Mouse (Mus musculus) v-Abl transformed pro-B cells (cell line): Measurements from ENCODE around the gene Nfkbib.

ENCODE experiments used
- in situ Hi-C, 2 experiments: fragments of 400-800 bp; cut with MboI; formaldehyde crosslinking; loops; one replicate each; pipeline ENCODE4 v1.15.1; 2025; ENCODE audit not compliant: unreplicated experiment in 2 of 2

Gene Nfkbib

DNA sequence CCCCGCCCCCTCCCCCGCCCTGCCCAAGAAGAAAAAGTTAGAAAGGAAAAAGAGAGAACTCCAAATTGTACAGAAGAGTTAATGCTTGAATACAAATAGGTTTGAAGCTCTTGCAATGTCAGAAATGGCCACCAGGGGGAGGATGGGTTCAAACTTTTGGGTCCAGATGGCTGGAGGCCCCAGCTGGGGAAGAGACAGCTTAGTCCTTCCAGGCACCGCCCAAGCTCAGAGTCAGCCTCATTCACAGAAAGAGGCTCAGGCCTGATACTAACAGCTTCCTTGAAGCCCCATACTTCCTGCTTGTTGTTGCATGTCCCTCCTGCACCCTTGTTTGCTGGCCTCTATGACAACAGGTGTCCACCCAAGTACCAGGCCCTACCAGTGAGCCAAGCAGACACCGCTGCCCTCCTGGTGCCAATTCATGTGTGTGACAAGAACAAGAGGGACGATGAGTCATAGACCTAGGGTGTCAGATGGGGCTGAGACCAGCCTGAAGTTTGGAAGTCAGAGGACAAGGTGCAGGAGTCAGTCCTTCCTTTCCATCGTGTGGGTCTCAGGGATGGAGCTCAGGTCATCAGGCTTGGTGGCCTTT is 12.9 kb upstream of the Nfkbib start:
- in situ Hi-C loops: loop anchor here in 1 of 2 experiments (10.0 kb wide), 1 partner anchor 255 kb away; no protein-coding TSS in a partner anchor

DNA sequence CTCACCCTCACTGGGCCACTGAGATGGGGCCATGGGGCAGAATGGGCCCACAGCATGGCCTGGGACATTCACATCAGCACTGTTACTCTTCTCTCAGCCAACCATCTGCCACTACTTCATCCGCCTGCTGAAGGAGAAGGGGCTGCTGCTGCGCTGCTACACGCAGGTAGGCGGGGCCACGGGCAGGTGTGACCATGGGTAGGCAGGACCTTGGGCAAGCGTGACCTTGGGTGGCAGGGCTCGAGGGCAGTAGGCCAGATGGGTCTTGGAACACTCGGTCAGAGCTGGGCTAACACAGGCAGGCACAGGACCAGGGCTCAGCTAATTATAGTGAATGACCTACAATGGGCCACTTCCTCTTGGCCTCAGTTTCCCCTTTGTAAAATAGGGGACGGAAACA is 11.5 kb upstream of the Nfkbib start:
- in situ Hi-C loops: no loop called here

DNA sequence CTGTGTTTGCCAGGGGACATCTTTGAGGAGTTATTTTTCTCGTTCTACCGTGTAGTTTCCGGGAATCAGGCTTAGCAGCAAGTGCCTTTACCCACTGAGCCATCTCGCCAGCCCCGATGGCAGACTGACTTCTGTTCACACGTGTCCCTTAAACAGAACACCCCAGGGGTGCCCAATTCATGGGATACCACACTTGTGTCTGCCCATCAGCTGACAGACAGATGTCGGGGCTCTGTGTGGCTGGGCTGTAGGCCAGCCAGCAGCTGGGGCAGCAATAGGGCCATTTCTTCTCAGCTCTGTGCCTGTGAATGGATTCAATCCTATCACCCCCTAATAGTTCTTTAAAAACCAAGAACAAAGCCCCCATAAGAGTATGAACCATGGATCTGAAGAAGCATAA is 7.8 kb upstream of the Nfkbib start:
- in situ Hi-C loops: no loop called here

DNA sequence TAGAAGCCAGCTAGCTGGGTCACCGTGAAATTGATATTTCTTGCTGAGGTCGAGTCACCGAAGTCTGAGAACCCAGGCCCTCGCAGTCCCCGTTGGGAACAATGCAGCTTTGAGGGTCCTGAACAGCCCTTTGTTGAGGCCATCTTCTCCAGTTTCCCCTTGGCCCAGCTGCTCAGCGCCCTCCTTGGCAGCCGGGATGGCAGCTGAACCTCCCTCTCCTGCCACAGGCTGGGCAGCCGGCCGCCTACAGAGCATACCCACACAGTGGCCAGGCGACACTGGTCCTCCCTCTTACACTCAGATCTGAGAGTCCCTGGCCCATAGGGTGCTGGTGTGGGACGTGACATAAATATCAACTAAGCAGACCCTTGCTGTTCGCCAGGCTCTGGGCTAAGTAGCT is 6.9 kb upstream of the Nfkbib start:
- in situ Hi-C loops: loop anchor here in 1 of 2 experiments (25.0 kb wide), 1 partner anchor 538 kb away; the partner anchor contains the start of gene Dpf1

DNA sequence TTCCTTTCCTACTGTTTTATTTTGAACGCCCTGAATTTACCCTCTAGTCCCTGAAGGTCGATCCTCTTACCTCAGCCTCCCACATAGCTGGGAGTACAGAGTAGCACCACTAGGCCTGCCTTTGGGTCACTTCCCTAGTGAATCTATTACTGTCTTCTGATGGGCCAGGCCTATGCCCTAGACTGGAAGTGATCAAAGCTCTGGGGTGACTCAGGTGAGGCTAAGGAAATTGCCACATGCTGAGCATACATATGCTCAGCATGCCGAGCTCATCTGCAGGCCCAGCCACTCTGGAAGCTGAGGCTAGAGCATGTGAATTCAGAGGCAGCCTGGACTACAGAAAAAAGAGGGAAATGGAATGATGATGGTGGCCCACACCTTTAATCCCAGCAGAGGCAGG is 5.9 kb upstream of the Nfkbib start:
- in situ Hi-C loops: loop anchor here in 1 of 2 experiments (25.0 kb wide), 1 partner anchor 539 kb away; the partner anchor contains the start of gene Dpf1

DNA sequence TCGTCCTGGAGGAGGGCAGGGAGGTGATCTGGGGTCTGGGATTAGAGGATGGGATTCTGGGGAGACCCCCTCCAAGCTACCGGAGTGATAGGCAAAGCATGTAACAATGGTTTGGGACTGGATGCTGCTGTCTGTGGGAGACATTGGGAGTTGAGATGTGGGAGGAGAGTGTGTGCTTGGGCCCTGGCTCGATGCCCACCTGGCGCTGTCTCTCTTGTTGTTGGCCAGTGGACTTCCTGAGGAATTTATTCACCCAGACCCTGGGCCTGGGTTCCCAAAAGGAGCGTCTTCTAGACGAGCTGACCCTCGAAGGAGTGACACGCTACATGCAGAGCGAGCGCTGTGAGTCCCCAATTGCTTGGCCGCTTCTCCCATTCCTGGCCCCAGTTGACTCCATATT is 4.6 kb upstream of the Nfkbib start:
- in situ Hi-C loops: loop anchor here in 1 of 2 experiments (25.0 kb wide), 1 partner anchor 540 kb away; the partner anchor contains the start of gene Dpf1

DNA sequence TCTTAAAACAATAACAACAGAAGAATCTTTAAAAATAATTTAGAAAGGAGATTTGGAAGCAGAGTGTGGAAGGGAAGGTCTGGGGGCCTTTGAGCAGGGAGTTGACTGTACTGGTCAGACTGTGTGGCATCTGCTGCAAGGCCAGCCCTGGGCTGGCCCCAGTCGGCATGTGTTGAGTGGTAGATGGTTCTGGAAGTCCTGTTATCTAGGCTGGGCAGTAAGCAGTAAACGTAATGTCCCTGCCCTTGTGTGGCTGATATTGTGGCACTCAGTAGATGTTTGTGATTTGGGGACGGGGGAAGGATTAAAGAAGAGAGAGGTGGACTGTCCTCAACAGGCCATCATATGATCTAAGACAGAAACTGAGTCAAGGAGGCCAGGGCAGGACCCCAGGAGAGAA is 3.0 kb upstream of the Nfkbib start:
- in situ Hi-C loops: loop anchor here in 1 of 2 experiments (25.0 kb wide), 1 partner anchor 542 kb away; the partner anchor contains the start of gene Dpf1

DNA sequence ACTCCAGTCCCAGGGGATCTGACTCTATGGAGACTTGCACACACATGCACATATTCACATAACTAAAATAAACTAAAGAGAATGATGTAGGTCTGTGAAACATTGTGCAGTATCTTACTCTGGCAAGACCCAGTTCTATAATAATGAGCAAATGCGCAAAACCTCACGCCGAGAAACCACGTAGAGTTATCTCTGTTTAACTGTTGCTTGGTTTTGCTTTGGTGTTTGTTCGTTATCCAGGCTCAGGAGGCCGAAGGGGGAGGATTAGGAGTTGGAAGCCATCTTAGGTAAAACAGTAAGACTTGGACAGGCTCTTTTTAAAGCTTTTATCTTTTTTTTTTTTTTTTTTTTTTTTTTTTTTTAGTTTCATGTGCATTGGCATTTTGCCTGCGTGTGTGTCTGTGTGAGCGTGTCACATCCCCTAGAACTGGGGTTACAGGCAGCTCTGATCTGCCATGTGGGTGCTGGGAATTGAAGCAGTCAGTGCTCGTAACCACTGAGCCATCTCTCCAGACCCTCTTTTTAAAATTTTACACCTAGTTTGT is 2.2 kb upstream of the Nfkbib start:
- in situ Hi-C loops: loop anchor here in 1 of 2 experiments (25.0 kb wide), 1 partner anchor 543 kb away; the partner anchor contains the start of gene Dpf1

DNA sequence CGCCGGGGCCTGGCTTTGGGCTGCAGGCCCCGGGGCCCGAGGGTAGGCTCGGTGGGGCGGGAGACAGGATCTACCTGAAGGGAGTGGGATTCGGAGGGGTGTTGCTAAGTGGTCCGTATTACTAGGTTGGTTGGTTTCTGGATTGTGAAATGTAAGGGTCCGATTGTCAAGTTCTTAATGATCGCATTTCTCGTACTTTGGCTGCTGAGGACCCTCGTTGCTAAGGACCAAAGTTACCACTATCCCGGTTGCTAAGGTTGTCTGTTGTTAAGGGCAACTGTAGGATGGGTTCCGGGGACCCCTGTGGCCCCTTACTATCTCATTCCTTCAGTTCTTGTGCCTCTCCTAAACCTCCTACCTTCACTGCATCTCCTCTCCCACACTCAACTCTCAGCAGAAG is 402 bp downstream of the Nfkbib start:
- in situ Hi-C loops: loop anchor here in 1 of 2 experiments (25.0 kb wide), 1 partner anchor 545 kb away; the partner anchor contains the start of gene Dpf1

DNA sequence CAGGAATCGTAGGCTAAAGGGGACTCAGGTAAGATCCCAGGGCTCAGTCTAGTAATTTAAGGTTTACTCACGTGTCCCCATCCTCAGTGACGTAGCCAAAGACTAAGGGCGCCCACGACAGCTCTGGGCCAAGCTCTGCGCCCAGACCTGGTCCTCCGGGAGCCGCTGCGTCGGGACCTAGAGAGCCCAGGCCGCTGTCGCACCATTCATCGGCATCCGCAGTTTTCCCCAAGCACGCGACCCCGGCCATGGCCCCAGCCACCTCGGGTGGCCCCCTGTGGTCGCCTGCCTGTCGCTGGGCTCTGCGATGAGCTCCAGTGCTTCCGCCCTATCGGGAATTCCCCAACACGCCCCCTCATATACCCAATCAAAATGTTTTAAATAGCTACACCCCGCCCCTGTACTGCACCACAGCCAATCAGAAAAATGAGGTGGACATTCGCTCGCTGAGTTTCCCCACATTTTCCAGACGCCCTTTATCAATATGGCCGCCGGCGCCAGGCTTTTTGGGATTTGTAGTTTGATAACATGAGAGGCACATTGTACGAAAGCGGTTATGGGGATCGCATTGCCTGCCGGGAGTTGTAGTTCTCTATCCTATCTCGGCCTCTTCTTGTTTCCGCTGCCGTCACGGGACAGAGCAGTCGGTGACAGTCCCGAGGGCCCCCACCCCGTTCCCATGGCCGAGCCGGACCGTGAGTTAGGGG is 986 bp downstream of the Nfkbib start, which contains the start of gene Sirt2:
TSS of gene Sirt2 (plus strand) at position 563 of the 707 bp plus-strand sequence.
- in situ Hi-C loops: loop anchor here in 1 of 2 experiments (25.0 kb wide), 1 partner anchor 546 kb away; the partner anchor contains the start of gene Dpf1

DNA sequence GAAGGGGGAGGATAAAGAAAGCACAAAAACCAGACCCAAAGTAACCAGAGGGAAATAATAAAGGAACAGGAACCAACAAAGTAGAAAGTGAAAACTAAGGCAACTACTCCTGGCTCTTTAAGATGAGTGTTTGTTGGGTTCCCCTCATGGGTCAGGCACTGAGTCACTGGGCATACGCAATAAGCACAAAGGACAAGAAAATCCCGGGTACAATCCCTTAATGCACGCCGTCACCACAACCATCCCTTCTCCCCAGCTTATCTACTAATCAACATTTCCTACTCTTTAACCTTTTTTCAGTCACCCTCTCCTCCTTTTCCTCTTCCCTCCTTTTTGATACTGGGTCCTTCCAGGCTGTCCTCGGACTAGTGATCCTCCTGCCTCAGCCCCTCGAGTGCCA is 2.1 kb downstream of the Nfkbib start:
- in situ Hi-C loops: loop anchor here in 1 of 2 experiments (25.0 kb wide), 1 partner anchor 547 kb away; the partner anchor contains the start of gene Dpf1

DNA sequence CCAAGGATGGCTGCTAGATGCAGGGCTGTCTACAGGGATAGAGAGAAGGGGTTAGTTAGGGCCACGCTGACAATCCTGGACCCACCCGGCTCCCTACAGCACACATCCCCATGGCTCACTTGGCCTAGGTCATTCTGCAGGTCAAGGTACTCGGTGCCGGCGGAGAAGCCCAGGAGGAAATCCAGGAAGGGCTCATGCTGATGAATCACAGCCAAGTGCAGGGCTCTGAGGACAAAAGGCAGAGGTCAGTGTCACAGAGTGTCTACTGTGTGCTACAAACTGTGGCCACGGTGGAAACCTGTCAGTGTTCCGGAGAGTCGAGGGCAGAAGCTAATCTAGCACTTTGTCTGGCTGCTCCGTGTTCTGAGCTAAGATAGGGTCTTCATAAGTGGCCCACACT is 5.4 kb downstream of the Nfkbib start:
- in situ Hi-C loops: loop anchor here in 1 of 2 experiments (25.0 kb wide), 1 partner anchor 550 kb away; the partner anchor contains the start of gene Dpf1

DNA sequence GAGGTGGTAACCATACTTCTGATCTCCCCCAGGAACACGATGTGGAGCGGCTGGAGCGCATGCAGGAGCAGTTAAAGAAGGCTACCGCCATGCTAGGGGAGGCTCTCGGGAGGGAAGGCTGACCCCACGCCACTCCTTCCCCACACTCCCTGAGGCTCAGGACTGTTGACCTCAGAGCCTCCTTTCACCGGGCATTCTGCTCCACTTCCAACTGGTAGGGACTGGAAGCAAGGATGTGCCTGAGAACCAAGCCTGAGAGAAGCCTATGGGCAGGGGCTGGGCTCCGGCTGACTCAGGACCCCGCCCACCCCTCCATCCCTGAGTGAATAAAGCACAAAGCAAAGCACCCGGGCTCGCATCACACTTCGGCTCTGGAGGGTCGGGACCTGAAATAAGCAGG is 8.7 kb downstream of the Nfkbib start:
- in situ Hi-C loops: loop anchor here in 1 of 2 experiments (25.0 kb wide), 1 partner anchor 554 kb away; the partner anchor contains the start of gene Dpf1

DNA sequence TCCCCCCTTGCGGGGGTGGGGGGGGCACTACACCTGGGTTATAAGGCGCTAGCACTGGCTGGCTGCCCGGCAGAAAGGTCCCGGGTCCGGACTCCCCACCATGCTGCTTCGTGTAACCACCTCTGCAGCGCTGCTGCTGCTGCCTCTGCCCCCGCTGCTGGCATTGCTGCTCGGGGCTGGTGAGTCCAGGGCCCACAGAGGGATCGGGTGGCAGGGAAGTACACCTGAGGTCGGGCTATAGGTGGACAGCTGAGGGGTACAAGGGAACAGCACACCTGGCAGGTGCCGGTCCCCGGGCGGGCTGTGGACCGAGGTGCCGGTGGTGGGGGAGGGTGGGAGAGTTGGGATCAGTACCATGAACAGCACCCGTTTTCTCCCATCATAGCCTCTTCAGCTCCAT is 11.2 kb downstream of the Nfkbib start, which contains the start of gene Ccer2:
TSS of gene Ccer2 (plus strand) at position 96 of the 400 bp plus-strand sequence.
- in situ Hi-C loops: loop anchor here in 1 of 2 experiments (25.0 kb wide), 1 partner anchor 556 kb away; the partner anchor contains the start of gene Dpf1

DNA sequence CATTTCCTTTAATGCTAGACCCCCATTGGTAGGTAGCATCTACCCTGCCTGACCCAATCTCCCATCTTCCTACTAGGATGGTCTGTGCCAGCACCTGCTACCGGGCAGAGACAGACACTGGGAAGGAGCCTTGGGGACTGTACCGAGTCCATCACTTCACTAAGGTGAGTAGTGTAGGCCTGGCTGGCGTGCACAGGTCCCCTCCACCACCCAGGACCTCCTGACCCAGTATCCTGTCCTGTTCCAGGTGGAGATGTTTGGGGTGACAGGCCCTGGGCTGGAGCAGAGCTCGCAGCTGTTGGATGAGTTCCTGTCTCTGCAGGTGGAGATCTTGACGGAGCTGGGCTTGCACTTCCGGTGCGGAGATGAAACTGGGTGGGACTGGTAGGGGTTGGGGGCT is 17.4 kb downstream of the Nfkbib start:
- in situ Hi-C loops: loop anchor here in 1 of 2 experiments (25.0 kb wide), 2 partner anchors 313 to 562 kb away; partner anchors contain the start of genes Dpf1 and Gmfg

DNA sequence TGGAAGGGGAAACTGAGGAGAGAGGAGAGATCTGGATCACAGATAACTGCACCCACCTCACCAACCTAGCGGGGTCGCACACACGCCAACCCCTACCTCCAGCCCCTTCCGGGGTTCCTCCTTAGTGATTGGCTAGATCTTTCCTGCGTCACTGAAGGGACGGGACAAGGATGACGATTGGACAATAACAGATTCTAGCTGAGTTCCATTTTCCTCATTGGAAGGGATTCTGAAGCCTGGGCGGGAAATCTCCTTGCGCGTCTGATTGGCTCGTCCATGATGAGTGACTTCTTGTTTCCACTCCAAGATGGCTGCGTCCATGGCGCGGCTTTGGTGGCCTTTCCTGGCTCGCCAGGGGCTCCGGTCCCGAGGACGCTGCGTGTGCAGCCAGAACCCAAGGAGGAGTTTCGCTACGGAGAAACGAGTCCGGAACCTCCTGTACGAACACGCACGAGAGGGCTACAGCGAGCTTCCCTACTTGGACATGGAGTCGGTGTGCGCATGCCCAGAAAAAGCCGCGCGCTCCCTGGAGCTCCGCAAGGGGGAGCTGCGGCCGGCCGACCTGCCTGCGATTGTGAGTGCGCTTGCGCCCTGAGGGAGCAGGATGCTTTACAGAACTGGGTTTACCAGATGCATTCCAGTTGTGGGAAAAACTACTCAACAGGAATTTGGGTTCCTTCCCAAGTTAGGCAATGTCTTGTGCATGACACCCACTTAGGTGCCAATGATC is 25.4 kb downstream of the Nfkbib start, which contains the start of the genes Mrps12 and Sars2:
TSS of gene Mrps12 (minus strand) at position 112 of the 730 bp plus-strand sequence.
TSS of gene Sars2 (plus strand) at position 284 of the 730 bp plus-strand sequence.
- in situ Hi-C loops: loop anchor here in 1 of 2 experiments (25.0 kb wide), 1 partner anchor 305 kb away; the partner anchor contains the start of gene Gmfg

DNA sequence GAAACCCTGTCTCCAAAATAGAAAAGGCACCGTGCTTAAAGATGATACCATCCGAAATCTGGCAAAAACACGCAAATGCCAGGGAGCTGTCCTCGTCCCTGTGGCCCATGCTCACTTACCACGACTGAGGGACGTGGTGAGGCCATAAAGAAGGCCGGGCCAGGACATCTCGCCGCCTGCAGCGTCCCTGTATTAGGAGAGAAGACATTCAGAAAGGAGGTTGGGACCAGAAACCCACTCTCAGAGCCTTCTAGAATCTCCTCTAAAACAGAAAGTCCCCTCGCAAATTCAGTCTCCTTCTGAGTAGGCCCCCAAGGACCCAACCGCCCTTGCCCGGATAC is 26.0 kb downstream of the Nfkbib start:
- in situ Hi-C loops: loop anchor here in 1 of 2 experiments (25.0 kb wide), 1 partner anchor 304 kb away; the partner anchor contains the start of gene Gmfg

DNA sequence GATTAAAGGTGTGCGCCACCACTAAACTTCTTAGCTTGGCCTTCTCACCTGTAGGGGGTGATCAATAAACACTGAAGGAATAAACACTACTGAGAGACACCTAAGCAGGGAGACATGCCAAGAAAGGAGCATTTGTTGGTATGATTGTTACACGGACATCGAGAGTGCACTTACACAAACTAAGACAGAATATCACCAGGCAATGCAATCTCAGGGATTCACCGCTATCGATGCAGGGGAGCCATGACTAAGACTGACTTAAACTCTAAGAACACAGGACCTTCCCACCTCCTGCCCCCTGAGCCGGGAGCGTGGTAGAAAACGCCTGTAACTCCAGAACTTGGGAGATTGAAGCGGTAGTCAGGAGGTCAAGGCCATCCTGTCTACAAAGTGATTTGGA is 26.4 kb downstream of the Nfkbib start:
- in situ Hi-C loops: loop anchor here in 1 of 2 experiments (25.0 kb wide), 1 partner anchor 304 kb away; the partner anchor contains the start of gene Gmfg

DNA sequence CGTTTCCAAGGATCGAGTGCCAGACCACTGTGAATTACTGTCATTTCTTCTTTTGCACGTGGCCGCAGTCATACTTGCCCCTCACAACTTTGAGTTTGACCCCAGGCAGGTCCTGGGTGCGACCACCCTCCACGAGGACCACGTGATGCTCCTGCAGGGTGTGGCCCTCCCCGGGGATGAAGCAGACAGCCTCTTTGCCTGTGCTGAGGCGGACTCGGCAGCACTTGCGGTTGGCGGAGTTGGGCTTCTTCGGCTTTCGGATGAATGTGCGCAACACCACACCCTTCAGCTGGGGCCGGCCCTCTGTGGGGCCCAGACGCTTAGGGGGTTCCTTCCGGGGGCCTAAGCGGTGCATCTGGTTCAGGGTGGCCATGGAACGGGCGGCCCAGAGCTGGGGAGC is 27.5 kb downstream of the Nfkbib start:
- in situ Hi-C loops: loop anchor here in 1 of 2 experiments (25.0 kb wide), 1 partner anchor 303 kb away; the partner anchor contains the start of gene Gmfg
